Mouse (Mus musculus): ENCODE data around the gene Gpr146. TPM values are rescaled to one million over a fixed set of nuclear protein-coding genes. Genes with fewer than 3 reads are reported as not detected.

Gpr146 gene
- polyA plus RNA-seq, 1 experiment from 2014 or later = 24.1 TPM

DNA sequence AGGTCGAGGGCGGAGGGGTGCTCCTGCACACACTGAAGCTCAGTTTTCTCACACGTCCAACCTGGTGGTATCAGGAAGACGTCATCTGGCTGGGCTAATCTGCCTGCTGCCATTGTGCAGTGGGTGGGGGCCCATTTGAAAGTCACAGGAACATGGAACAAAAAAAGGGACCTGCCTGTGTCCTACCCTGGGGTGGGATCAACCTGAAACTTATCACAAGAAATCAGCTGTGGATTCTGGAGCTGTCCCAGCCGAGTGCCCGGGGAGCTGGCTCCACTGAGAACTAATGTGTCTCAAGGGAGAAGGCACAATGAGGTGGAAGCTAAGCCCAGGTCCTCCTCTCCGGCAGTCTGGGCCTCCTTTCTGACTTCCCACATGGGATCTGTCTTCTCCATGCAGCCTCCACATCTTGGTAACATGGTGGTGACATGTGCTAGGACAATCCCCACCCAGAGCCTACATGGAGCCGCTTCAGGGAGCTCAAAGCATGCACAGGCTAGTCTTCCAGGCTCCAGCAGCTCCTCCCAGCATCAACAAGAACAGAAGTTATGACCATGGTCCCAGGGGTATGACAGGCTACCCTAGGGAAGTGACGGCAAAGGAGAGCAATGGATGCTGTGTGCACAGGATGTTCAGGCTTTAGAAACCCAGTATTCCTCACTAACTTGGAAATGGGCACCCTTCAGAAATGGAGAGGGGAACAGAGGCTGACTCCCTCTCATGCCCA is 56.5 kb downstream of the Gpr146 start:
- no peak overlapping the region for H3K4me2 ChIP-seq (ENCODE audit: low read depth, low read length)
- WGBS (ENCODE audit: insufficient replicate concordance) = 56% methylated on average over 9 of the region's 9 CpGs
- H3K9ac ChIP-seq (ENCODE audit: low read depth, low read length) = no peak overlapping the region
- H3K4me3 ChIP-seq (ENCODE audit: low read depth, low read length) = no peak overlapping the region
- H3K27ac ChIP-seq (ENCODE audit: low read length) = no peak overlapping the region
- no peaks in the 10 kb centered on the region; the same call in 1 of the 2 replicates for H3K4me1 ChIP-seq (ENCODE audit: control insufficient read depth, low read depth, low read length)
- ATAC-seq (ENCODE audit: low read depth) = no peak
- H3K9me3 ChIP-seq (replicated peaks; ENCODE audit: control insufficient read depth, low read length) = no peaks in the 10 kb centered on the region
- no peaks in the 10 kb centered on the region for H3K36me3 ChIP-seq (ENCODE audit: control insufficient read depth, insufficient read depth)
- no peaks in the 10 kb centered on the region for H3K27me3 ChIP-seq (ENCODE audit: control insufficient read depth, insufficient read depth, low read depth, low read length)

DNA sequence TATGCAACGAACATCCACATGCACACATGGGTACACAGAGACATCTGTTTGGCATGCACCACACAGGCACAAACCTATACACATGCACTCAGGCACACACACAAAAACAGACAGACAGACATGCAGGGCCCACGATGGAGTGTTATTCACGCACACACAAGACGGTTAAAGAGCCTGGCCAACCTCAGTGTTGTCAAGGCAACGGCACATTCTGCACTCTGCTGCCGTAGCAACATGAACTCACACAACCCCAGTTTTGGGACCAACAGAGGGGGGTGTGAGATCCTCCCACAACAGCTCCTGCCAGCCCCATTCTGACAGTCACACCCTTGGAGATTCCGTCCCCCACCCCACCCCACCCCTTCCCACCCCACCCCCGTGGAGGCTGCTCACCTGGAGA is 57.4 kb downstream of the Gpr146 start:
- no peak overlapping the region for H3K4me2 ChIP-seq (ENCODE audit: low read depth, low read length)
- H3K27ac ChIP-seq (ENCODE audit: low read length) = no peak overlapping the region
- H3K4me1 ChIP-seq (ENCODE audit: control insufficient read depth, low read depth, low read length) = no peaks in the 10 kb centered on the region; the same call in 1 of the 2 replicates
- H3K36me3 ChIP-seq (ENCODE audit: control insufficient read depth, insufficient read depth) = no peaks in the 10 kb centered on the region
- H3K4me3 ChIP-seq (ENCODE audit: low read depth, low read length) = no peak overlapping the region
- H3K9ac ChIP-seq (ENCODE audit: low read depth, low read length) = no peak overlapping the region
- no peaks in the 10 kb centered on the region for H3K9me3 ChIP-seq (replicated peaks; ENCODE audit: control insufficient read depth, low read length)
- no peak for ATAC-seq (ENCODE audit: low read depth)
- 65% methylated on average over 8 of the region's 8 CpGs for WGBS (ENCODE audit: insufficient replicate concordance)
- no peaks in the 10 kb centered on the region for H3K27me3 ChIP-seq (ENCODE audit: control insufficient read depth, insufficient read depth, low read depth, low read length)

DNA sequence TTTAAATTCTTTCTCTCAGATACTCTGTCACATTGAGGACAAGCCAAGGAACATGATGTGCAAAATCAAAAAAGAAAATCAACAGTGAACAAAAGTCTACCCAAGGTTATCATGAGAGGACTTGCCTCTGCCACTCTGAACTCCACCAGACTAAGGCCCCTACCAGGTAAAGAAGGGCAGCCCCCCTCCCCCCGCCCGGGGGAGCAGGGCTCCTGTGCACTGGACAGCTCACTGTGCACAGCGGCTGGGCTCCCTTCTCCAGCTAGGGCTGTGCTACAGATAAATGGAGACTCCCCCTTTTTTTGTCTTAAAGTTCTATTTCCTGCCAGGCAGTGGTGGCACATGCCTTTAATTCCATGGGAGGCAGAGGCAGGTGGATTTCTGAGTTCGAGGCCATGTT is 60.3 kb downstream of the Gpr146 start:
- no peak overlapping the region for H3K4me2 ChIP-seq (ENCODE audit: low read depth, low read length)
- no peaks in the 10 kb centered on the region for H3K9me3 ChIP-seq (replicated peaks; ENCODE audit: control insufficient read depth, low read length)
- no peak overlapping the region for H3K9ac ChIP-seq (ENCODE audit: low read depth, low read length)
- H3K27me3 ChIP-seq (ENCODE audit: control insufficient read depth, insufficient read depth, low read depth, low read length) = no peaks in the 10 kb centered on the region
- no peak overlapping the region for H3K27ac ChIP-seq (ENCODE audit: low read length)
- H3K36me3 ChIP-seq (ENCODE audit: control insufficient read depth, insufficient read depth) = no peaks in the 10 kb centered on the region
- no peak overlapping the region for H3K4me3 ChIP-seq (ENCODE audit: low read depth, low read length)
- WGBS (ENCODE audit: insufficient replicate concordance) = 72% methylated on average over 4 of the region's 4 CpGs
- no peaks in the 10 kb centered on the region; the same call in 1 of the 2 replicates for H3K4me1 ChIP-seq (ENCODE audit: control insufficient read depth, low read depth, low read length)
- no peak for ATAC-seq (ENCODE audit: low read depth)

DNA sequence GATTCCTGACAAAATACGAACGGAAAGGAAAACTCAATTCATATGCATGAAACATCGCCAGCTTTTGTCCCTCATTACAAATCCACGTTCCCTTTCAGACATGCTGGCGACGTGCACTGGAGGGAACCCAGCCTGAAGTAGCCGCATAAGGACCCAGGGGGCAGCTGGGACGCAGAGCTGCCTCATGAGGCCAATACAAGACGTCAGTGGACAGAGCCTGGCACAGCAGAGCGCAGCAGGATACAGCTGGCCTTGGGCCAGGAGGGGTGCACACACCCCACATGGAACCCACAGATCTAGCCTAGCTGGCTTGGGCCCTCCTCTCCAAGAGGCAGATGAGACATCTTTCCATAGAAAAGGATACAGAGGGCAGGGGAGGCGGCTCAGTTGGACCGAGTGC is 60.9 kb downstream of the Gpr146 start:
- no peak overlapping the region for H3K27ac ChIP-seq (ENCODE audit: low read length)
- no peaks in the 10 kb centered on the region; the same call in 1 of the 2 replicates for H3K4me1 ChIP-seq (ENCODE audit: control insufficient read depth, low read depth, low read length)
- H3K4me3 ChIP-seq (ENCODE audit: low read depth, low read length) = no peak overlapping the region
- no peak overlapping the region for H3K9ac ChIP-seq (ENCODE audit: low read depth, low read length)
- H3K27me3 ChIP-seq (ENCODE audit: control insufficient read depth, insufficient read depth, low read depth, low read length) = no peaks in the 10 kb centered on the region
- H3K9me3 ChIP-seq (replicated peaks; ENCODE audit: control insufficient read depth, low read length) = no peaks in the 10 kb centered on the region
- WGBS (ENCODE audit: insufficient replicate concordance) = 78% methylated on average over 12 of the region's 12 CpGs
- H3K4me2 ChIP-seq (ENCODE audit: low read depth, low read length) = no peak overlapping the region
- H3K36me3 ChIP-seq (ENCODE audit: control insufficient read depth, insufficient read depth) = no peaks in the 10 kb centered on the region
- no peak for ATAC-seq (ENCODE audit: low read depth)

DNA sequence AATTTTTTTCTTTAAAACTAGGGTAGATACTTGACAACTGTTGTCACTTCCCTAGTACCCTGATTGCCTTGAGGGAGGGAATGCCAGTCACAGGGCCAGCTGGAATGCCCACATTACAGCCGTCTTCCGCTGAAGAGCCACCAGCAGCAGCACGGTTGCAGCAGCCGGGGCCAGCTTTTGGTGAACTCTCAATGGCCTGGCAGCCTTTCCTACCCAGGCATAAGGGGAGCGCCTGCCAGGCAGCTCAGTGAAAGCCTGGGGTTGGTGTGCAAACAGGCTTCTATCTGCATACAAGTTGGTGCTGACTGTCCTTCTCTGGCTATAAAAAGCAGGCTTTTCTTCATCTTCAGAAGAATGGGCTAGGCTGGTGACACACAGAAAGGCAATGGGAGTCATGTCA is 63.0 kb downstream of the Gpr146 start:
- Histone ChIP-seq H3K4me3 (ENCODE audit: low read depth, low read length) (no peak overlapping the region), H3K27me3 (ENCODE audit: control insufficient read depth, insufficient read depth, low read depth, low read length) (no peaks in the 10 kb centered on the region), H3K9ac (ENCODE audit: low read depth, low read length) (no peak overlapping the region), H3K4me2 (ENCODE audit: low read depth, low read length) (no peak overlapping the region), H3K36me3 (ENCODE audit: control insufficient read depth, insufficient read depth) (no peaks in the 10 kb centered on the region), H3K4me1 (ENCODE audit: control insufficient read depth, low read depth, low read length) (no peaks in the 10 kb centered on the region; the same call in 1 of the 2 replicates), H3K9me3 (replicated peaks; ENCODE audit: control insufficient read depth, low read length) (no peaks in the 10 kb centered on the region), H3K27ac (ENCODE audit: low read length) (no peak overlapping the region)
- ATAC-seq (ENCODE audit: low read depth) = no peak
- WGBS (ENCODE audit: insufficient replicate concordance) = 90% methylated on average over 5 of the region's 5 CpGs

DNA sequence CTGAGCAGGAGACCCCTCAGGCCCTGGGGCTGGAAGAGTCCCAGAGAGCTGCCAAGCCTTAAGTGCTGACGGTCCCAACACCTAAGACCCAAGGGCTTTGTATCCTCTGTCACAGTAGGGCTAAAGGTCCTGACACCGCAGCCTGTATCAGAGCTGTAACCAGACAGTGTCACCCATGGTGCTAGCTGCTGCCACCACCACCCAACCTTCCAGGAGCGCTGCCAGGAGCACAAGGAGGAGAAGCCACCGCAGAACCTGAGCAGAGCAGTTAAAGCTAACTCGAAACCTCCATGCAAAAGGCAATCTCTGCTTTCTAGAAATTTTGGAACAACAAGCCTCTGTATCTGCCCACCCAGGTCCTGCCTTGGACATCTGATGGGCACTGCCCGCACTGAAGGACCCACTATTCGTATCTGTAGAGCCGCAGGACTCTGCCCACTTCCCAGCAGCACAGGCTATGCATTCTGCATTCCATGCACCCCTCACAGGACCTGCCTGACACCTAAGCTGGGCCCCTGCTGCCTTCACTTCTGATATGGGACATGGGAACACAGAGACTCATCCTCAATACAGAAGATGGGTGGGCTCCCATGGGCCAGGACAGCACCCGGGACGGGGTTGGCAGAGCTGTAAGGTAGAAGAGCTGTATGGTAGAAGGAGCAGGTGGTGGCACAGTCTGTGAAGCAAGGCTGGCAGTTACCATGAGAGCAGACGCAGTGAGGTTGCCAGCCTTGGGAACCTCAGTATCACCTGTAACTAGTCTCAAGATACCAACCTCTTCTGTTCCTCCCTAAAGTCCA is 63.6 kb downstream of the Gpr146 start:
- no peak overlapping the region for H3K4me2 ChIP-seq (ENCODE audit: low read depth, low read length)
- no peaks in the 10 kb centered on the region for H3K36me3 ChIP-seq (ENCODE audit: control insufficient read depth, insufficient read depth)
- ATAC-seq (ENCODE audit: low read depth) = no peak
- no peaks in the 10 kb centered on the region; the same call in 1 of the 2 replicates for H3K4me1 ChIP-seq (ENCODE audit: control insufficient read depth, low read depth, low read length)
- no peaks in the 10 kb centered on the region for H3K27me3 ChIP-seq (ENCODE audit: control insufficient read depth, insufficient read depth, low read depth, low read length)
- H3K9ac ChIP-seq (ENCODE audit: low read depth, low read length) = no peak overlapping the region
- H3K4me3 ChIP-seq (ENCODE audit: low read depth, low read length) = no peak overlapping the region
- H3K9me3 ChIP-seq (replicated peaks; ENCODE audit: control insufficient read depth, low read length) = no peaks in the 10 kb centered on the region
- 86% methylated on average over 11 of the region's 11 CpGs for WGBS (ENCODE audit: insufficient replicate concordance)
- H3K27ac ChIP-seq (ENCODE audit: low read length) = no peak overlapping the region

DNA sequence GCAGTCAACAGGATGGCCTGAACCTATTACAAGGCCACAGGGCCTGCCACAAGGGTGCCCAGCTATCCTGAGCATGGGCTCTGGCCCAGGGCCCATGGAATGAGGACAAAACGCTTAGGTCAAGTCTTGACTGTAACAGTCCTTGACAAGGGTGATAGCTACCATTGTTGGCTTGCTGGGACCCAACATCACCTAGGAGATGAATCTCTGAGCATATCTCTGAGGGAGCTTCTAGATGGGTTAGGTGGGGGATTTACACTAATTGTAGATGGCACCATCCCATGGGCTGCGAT is 64.2 kb downstream of the Gpr146 start:
- no peaks in the 10 kb centered on the region for H3K36me3 ChIP-seq (ENCODE audit: control insufficient read depth, insufficient read depth)
- H3K4me2 ChIP-seq (ENCODE audit: low read depth, low read length) = no peak overlapping the region
- no peaks in the 10 kb centered on the region for H3K9me3 ChIP-seq (replicated peaks; ENCODE audit: control insufficient read depth, low read length)
- no peaks in the 10 kb centered on the region; the same call in 1 of the 2 replicates for H3K4me1 ChIP-seq (ENCODE audit: control insufficient read depth, low read depth, low read length)
- H3K9ac ChIP-seq (ENCODE audit: low read depth, low read length) = no peak overlapping the region
- no peak overlapping the region for H3K27ac ChIP-seq (ENCODE audit: low read length)
- WGBS (ENCODE audit: insufficient replicate concordance) = 85% methylated on average over 2 of the region's 2 CpGs
- H3K4me3 ChIP-seq (ENCODE audit: low read depth, low read length) = no peak overlapping the region
- no peak for ATAC-seq (ENCODE audit: low read depth)
- no peaks in the 10 kb centered on the region for H3K27me3 ChIP-seq (ENCODE audit: control insufficient read depth, insufficient read depth, low read depth, low read length)

DNA sequence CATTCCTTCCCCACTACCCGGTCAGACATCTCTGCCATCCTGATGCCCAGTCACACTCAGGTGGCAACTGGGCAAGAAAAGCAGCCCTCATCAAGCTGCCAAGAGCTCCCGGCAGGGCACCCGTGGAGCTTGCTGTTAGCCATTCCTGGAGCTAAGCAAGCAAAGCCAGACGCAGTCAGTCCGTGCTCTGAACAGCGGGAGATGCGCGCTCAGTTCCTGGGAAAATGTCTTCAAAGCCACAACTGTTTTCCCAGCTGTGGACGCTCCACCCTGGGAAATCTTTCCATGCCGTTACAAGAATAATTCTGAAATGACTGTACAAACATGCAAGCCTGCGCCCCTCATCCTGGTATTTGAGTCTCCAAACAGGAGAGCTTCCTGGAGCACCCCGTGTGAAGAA is 64.9 kb downstream of the Gpr146 start:
- ATAC-seq (ENCODE audit: low read depth) = no peak

DNA sequence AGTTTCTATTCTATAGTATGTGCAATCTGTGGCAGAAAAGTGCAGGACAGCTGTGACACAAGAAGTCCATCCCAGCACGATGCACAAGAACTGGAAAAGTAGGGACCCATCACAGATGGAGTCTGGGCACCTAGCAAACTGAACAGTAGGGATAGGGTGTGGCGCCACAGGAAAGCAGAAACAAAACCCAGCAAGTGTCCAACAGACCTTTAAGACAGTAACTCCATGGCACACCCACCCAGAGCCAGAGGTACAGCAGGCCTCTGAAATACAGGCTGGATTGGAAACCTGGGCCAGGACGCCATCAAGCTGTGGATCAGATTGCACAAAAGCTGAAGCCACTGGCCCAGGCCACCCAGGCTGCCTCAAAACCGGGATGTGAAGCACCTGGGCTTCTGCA is 65.5 kb downstream of the Gpr146 start:
- Histone ChIP-seq H3K4me1 (ENCODE audit: control insufficient read depth, low read depth, low read length) (no peaks in the 10 kb centered on the region; the same call in 1 of the 2 replicates), H3K9me3 (replicated peaks; ENCODE audit: control insufficient read depth, low read length) (no peaks in the 10 kb centered on the region), H3K27ac (ENCODE audit: low read length) (no peak overlapping the region), H3K27me3 (ENCODE audit: control insufficient read depth, insufficient read depth, low read depth, low read length) (no peaks in the 10 kb centered on the region), H3K4me3 (ENCODE audit: low read depth, low read length) (no peak overlapping the region), H3K36me3 (ENCODE audit: control insufficient read depth, insufficient read depth) (no peaks in the 10 kb centered on the region), H3K9ac (ENCODE audit: low read depth, low read length) (no peak overlapping the region), H3K4me2 (ENCODE audit: low read depth, low read length) (no peak overlapping the region)
- 65% methylated on average over 4 of the region's 4 CpGs for WGBS (ENCODE audit: insufficient replicate concordance)
- ATAC-seq (ENCODE audit: low read depth) = no peak

More for the DNA sequence above, 64.9 kb downstream of the Gpr146 start:
- Histone ChIP-seq H3K4me2 (ENCODE audit: low read depth, low read length) (no peak overlapping the region), H3K4me3 (ENCODE audit: low read depth, low read length) (no peak overlapping the region), H3K9ac (ENCODE audit: low read depth, low read length) (no peak overlapping the region), H3K27me3 (ENCODE audit: control insufficient read depth, insufficient read depth, low read depth, low read length) (no peaks in the 10 kb centered on the region), H3K27ac (ENCODE audit: low read length) (no peak overlapping the region), H3K9me3 (replicated peaks; ENCODE audit: control insufficient read depth, low read length) (no peaks in the 10 kb centered on the region), H3K36me3 (ENCODE audit: control insufficient read depth, insufficient read depth) (no peaks in the 10 kb centered on the region), H3K4me1 (ENCODE audit: control insufficient read depth, low read depth, low read length) (no peaks in the 10 kb centered on the region; the same call in 1 of the 2 replicates)
- WGBS (ENCODE audit: insufficient replicate concordance) = 78% methylated on average over 12 of the region's 12 CpGs
